Mouse (Mus musculus) urinary bladder, postnatal 36 days (tissue): Measurements from ENCODE around the gene Sh2d4b.

ENCODE experiments used
- DNase-seq, 2 experiments: peaks; one replicate each; pipeline ENCODE4 v3.0.0; 2022; ENCODE audit warnings: low spot score in 2 of 2, mixed read lengths in 1 of 2

Gene Sh2d4b

GRCm38 (mm10) chr14:40906770-40907169 is 13.7 kb upstream of the Sh2d4b start:
- no peak for DNase-seq

- no peak for DNase-seq
These were observed 12.7 kb upstream of the Sh2d4b start for GRCm38 (mm10) chr14:40905813-40906212.

- no peak for DNase-seq
These were observed 9.4 kb upstream of the Sh2d4b start for GRCm38 (mm10) chr14:40902307-40903055.

- no peak for DNase-seq
These were observed 7.2 kb upstream of the Sh2d4b start for GRCm38 (mm10) chr14:40900267-40900666.

GRCm38 (mm10) chr14:40897916-40898315 is 4.8 kb upstream of the Sh2d4b start:
- no peak for DNase-seq

GRCm38 (mm10) chr14:40895681-40896080 is 2.6 kb upstream of the Sh2d4b start:
- no peak for DNase-seq

- peak; percentile 63 to 79 for DNase-seq
These were observed 1.6 kb upstream of the Sh2d4b start for GRCm38 (mm10) chr14:40894576-40895247.

GRCm38 (mm10) chr14:40893884-40894283 is 818 bp upstream of the Sh2d4b start:
- DNase-seq, result no peak

- no peak for DNase-seq
These were observed 690 bp downstream of the Sh2d4b start for GRCm38 (mm10) chr14:40892326-40892825.

- DNase-seq, result no peak
These were observed 1.6 kb downstream of the Sh2d4b start for GRCm38 (mm10) chr14:40891506-40891905.

- DNase-seq, result peak in 1 of 2 experiments; percentile 61
These were observed 3.4 kb downstream of the Sh2d4b start for GRCm38 (mm10) chr14:40889704-40890103.

- DNase-seq, result no peak
These were observed 3.9 kb downstream of the Sh2d4b start for GRCm38 (mm10) chr14:40889181-40889580.

GRCm38 (mm10) chr14:40886428-40887202 is 6.5 kb downstream of the Sh2d4b start:
- no peak for DNase-seq

GRCm38 (mm10) chr14:40885752-40886151 is 7.3 kb downstream of the Sh2d4b start:
- DNase-seq, result no peak

- DNase-seq, result peak in 1 of 2 experiments; percentile 29
These were observed 7.8 kb downstream of the Sh2d4b start for GRCm38 (mm10) chr14:40885225-40885624.

- no peak for DNase-seq
These were observed 18.5 kb downstream of the Sh2d4b start for GRCm38 (mm10) chr14:40874565-40874964.

- no peak for DNase-seq
These were observed 19.1 kb downstream of the Sh2d4b start for GRCm38 (mm10) chr14:40873961-40874360.

- peak in 1 of 2 experiments; percentile 34 for DNase-seq
These were observed 22.5 kb downstream of the Sh2d4b start for GRCm38 (mm10) chr14:40870598-40870997.

GRCm38 (mm10) chr14:40864811-40865514 is 28.1 kb downstream of the Sh2d4b start:
- DNase-seq, result no peak

GRCm38 (mm10) chr14:40863659-40864058 is 29.4 kb downstream of the Sh2d4b start:
- no peak for DNase-seq

GRCm38 (mm10) chr14:40863022-40863421 is 30.0 kb downstream of the Sh2d4b start:
- DNase-seq, result no peak

- DNase-seq, result no peak
These were observed 40.1 kb downstream of the Sh2d4b start for GRCm38 (mm10) chr14:40852978-40853377.
